Mouse (Mus musculus) MEL-GATA-1-ER (cell line): Measurements from ENCODE around the gene Pprc1.

Experiments used
- DNase-seq: peaks from one replicate; pipeline ENCODE4 v3.0.0-alpha.2; 2012; ENCODE audit warnings: low read depth; ENCODE audit errors: extremely low read depth

Pprc1 gene

GRCm38 (mm10) chr19:46033911-46034310 lies 10.8 kb upstream of the Pprc1 start:
- DNase-seq = no peak

- DNase-seq = no peak
Measured at GRCm38 (mm10) chr19:46035971-46036370, 8.7 kb upstream of the Pprc1 start.

- no peak for DNase-seq
Measured at GRCm38 (mm10) chr19:46036477-46037242, 8.0 kb upstream of the Pprc1 start.

GRCm38 (mm10) chr19:46037243-46037924 lies 7.3 kb upstream of the Pprc1 start:
- peak; percentile 95 for DNase-seq

- no peak for DNase-seq
Measured at GRCm38 (mm10) chr19:46037925-46038850, 6.5 kb upstream of the Pprc1 start.

- DNase-seq = no peak
Measured at GRCm38 (mm10) chr19:46038851-46039260, 5.8 kb upstream of the Pprc1 start.

GRCm38 (mm10) chr19:46039478-46039877 lies 5.2 kb upstream of the Pprc1 start:
- no peak for DNase-seq

GRCm38 (mm10) chr19:46040149-46040902 lies 4.4 kb upstream of the Pprc1 start:
- DNase-seq = no peak

- DNase-seq = no peak
Measured at GRCm38 (mm10) chr19:46041299-46041932, 3.3 kb upstream of the Pprc1 start.

- no peak for DNase-seq
Measured at GRCm38 (mm10) chr19:46041933-46042475, 2.7 kb upstream of the Pprc1 start.

- DNase-seq = no peak
Measured at GRCm38 (mm10) chr19:46042476-46043011, 2.1 kb upstream of the Pprc1 start.

- DNase-seq = no peak
Measured at GRCm38 (mm10) chr19:46043380-46043779, 1.3 kb upstream of the Pprc1 start.

GRCm38 (mm10) chr19:46044993-46045695 lies 458 bp downstream of the Pprc1 start, which contains the start of gene Ldb1:
TSS of gene Ldb1 (minus strand) at chr19:46045214.
- DNase-seq = no peak

GRCm38 (mm10) chr19:46045696-46046311 lies 1.1 kb downstream of the Pprc1 start:
- DNase-seq = no peak

- no peak for DNase-seq
Measured at GRCm38 (mm10) chr19:46046621-46047025, 1.9 kb downstream of the Pprc1 start.

GRCm38 (mm10) chr19:46047426-46047825 lies 2.7 kb downstream of the Pprc1 start:
- DNase-seq = no peak

GRCm38 (mm10) chr19:46049129-46049528 lies 4.4 kb downstream of the Pprc1 start:
- no peak for DNase-seq

GRCm38 (mm10) chr19:46050462-46050861 lies 5.8 kb downstream of the Pprc1 start:
- DNase-seq = no peak
